Mouse (Mus musculus) bone marrow, adult 2 months (tissue): ENCODE results near the gene Ldlr.

Experiments used
- CTCF ChIP-seq: fragments of 200-500 bp; IDR thresholded peaks from 2 replicates; pipeline ENCODE4 v1.5.1; 2011; ENCODE audit warnings: low read length, control low read depth; ENCODE audit not compliant: control insufficient read depth, insufficient read depth
- POLR2A ChIP-seq: fragments of 200-500 bp; IDR thresholded peaks from 2 replicates; pipeline ENCODE4 v1.6.1; 2011; ENCODE audit warnings: low read depth, mild to moderate bottlenecking, control low read depth, low read length, borderline replicate concordance; ENCODE audit not compliant: control insufficient read depth

GRCm38 (mm10) chr9:21740427-21740826, 17.1 kb downstream of the Ldlr start:
- no peak for TF ChIP-seq POLR2A
- no peak for TF ChIP-seq CTCF
